Mouse (Mus musculus) brown adipose tissue, adult 24 weeks (tissue): Measurements from ENCODE around the gene Bmpr1b. TPM values are rescaled to one million over a fixed set of nuclear protein-coding genes. Genes with fewer than 3 reads are reported as not detected.

Experiments
- H3K27ac ChIP-seq: fragments of 200-500 bp; replicated peaks from 2 replicates; pipeline ENCODE4 v1.5.1; 2012; ENCODE audit warnings: low read depth, mild to moderate bottlenecking, low read length
- H3K4me1 ChIP-seq: fragments of 200-500 bp; 2 replicates; pipeline ENCODE4 v1.6.1; 2012; ENCODE audit warnings: low read length, mixed read lengths; ENCODE audit not compliant: control insufficient read depth, insufficient read depth, insufficient read length
- H3K4me3 ChIP-seq: fragments of 200-500 bp; 2 replicates; pipeline ENCODE4 v1.5.1; 2012; ENCODE audit warnings: low read depth, mild to moderate bottlenecking, low read length, moderate library complexity; ENCODE audit not compliant: insufficient read depth
- polyA plus RNA-seq: library from polyadenylated mRNA; stranded (reverse); fragments of >200 nt; gene quantifications from 2 replicates; pipeline ENCODE4 v1.2.4, GENCODE M21; 2012; ENCODE audit not compliant: missing spikeins, insufficient read depth, insufficient read length

Gene Bmpr1b
- polyA plus RNA-seq, 1 experiment, result not detected

- Histone ChIP-seq H3K27ac (no peak overlapping the region), H3K4me3 (no peak overlapping the region), H3K4me1 (no peaks in the 10 kb centered on the region)
These were observed 358.3 kb downstream of the Bmpr1b start for GRCm38 (mm10) chr3:141810944-141811343.

- Histone ChIP-seq H3K4me1 (no peaks in the 10 kb centered on the region), H3K4me3 (no peak overlapping the region), H3K27ac (no peak overlapping the region)
These were observed 359.6 kb downstream of the Bmpr1b start for GRCm38 (mm10) chr3:141809581-141809980.

- Histone ChIP-seq H3K4me3 (no peak overlapping the region), H3K4me1 (no peaks in the 10 kb centered on the region), H3K27ac (no peak overlapping the region)
These were observed 365.1 kb downstream of the Bmpr1b start for GRCm38 (mm10) chr3:141804133-141804532.

GRCm38 (mm10) chr3:141797789-141798188 lies 371.4 kb downstream of the Bmpr1b start:
- Histone ChIP-seq H3K4me3 (no peak overlapping the region), H3K4me1 (no peaks in the 10 kb centered on the region), H3K27ac (no peak overlapping the region)

- Histone ChIP-seq H3K4me3 (no peak overlapping the region), H3K27ac (no peak overlapping the region), H3K4me1 (no peaks in the 10 kb centered on the region)
These were observed 371.9 kb downstream of the Bmpr1b start for GRCm38 (mm10) chr3:141797372-141797771.

GRCm38 (mm10) chr3:141794371-141794770 lies 374.9 kb downstream of the Bmpr1b start:
- Histone ChIP-seq H3K4me1 (no peaks in the 10 kb centered on the region), H3K27ac (no peak overlapping the region), H3K4me3 (no peak overlapping the region)

GRCm38 (mm10) chr3:141793755-141794154 lies 375.5 kb downstream of the Bmpr1b start:
- no peak overlapping the region for H3K4me3 ChIP-seq
- no peaks in the 10 kb centered on the region for H3K4me1 ChIP-seq
- no peak overlapping the region for H3K27ac ChIP-seq

GRCm38 (mm10) chr3:141792106-141792505 lies 377.1 kb downstream of the Bmpr1b start:
- H3K4me3 ChIP-seq, result no peak overlapping the region

GRCm38 (mm10) chr3:141791026-141791780 lies 378.0 kb downstream of the Bmpr1b start:
- no peak overlapping the region for H3K27ac ChIP-seq
- H3K4me1 ChIP-seq, result no peaks in the 10 kb centered on the region
- no peak overlapping the region for H3K4me3 ChIP-seq

More at GRCm38 (mm10) chr3:141792106-141792505, 377.1 kb downstream of the Bmpr1b start:
- Histone ChIP-seq H3K4me1 (no peaks in the 10 kb centered on the region), H3K27ac (no peak overlapping the region)

Other genes starting within 250 kb of the Bmpr1b start
- gene Pdlim5, start 226.3 kb upstream of the Bmpr1b start, polyA plus RNA-seq, result 26.9 and 32.0 TPM in 2 replicates